Mouse (Mus musculus) layer of hippocampus, adult 18-20 months (tissue): ENCODE data around the gene Ldlrad3. TPM values are rescaled to one million over a fixed set of nuclear protein-coding genes. Genes with fewer than 3 reads are reported as not detected.

Experiments used
- DNase-seq, 2 experiments: peaks; one replicate each; pipeline ENCODE4 v3.0.0; 2022; ENCODE audit warnings: low spot score in 2 of 2
- total RNA-seq, 2 experiments: library from RNA; stranded (reverse); gene quantifications; 2 replicates each; pipeline ENCODE4 v1.2.3; 2021

Gene Ldlrad3
- total RNA-seq, 2 experiments from 2014 or later: 8.8 to 9.8 TPM

GRCm38 (mm10) chr2:101967601-101968000, 218.6 kb downstream of the Ldlrad3 start:
- DNase-seq: no peak

GRCm38 (mm10) chr2:101967152-101967551, 219.0 kb downstream of the Ldlrad3 start:
- DNase-seq: no peak

GRCm38 (mm10) chr2:101966017-101966416, 220.2 kb downstream of the Ldlrad3 start:
- no peak for DNase-seq

GRCm38 (mm10) chr2:101965515-101965914, 220.7 kb downstream of the Ldlrad3 start:
- no peak for DNase-seq

GRCm38 (mm10) chr2:101963367-101963766, 222.8 kb downstream of the Ldlrad3 start:
- no peak for DNase-seq

GRCm38 (mm10) chr2:101962349-101962748, 223.8 kb downstream of the Ldlrad3 start:
- no peak for DNase-seq

GRCm38 (mm10) chr2:101961391-101961790, 224.8 kb downstream of the Ldlrad3 start:
- DNase-seq: no peak

GRCm38 (mm10) chr2:101960658-101961057, 225.5 kb downstream of the Ldlrad3 start:
- no peak for DNase-seq

- DNase-seq: no peak
Measured at GRCm38 (mm10) chr2:101956125-101956524, 230.1 kb downstream of the Ldlrad3 start.

GRCm38 (mm10) chr2:101952951-101953361, 233.2 kb downstream of the Ldlrad3 start:
- DNase-seq: no peak

- DNase-seq: no peak
Measured at GRCm38 (mm10) chr2:101950716-101951520, 235.3 kb downstream of the Ldlrad3 start.

- no peak for DNase-seq
Measured at GRCm38 (mm10) chr2:101935006-101935405, 251.2 kb downstream of the Ldlrad3 start.

GRCm38 (mm10) chr2:101933301-101933700, 252.9 kb downstream of the Ldlrad3 start:
- DNase-seq: no peak

- DNase-seq: no peak
Measured at GRCm38 (mm10) chr2:101932169-101932936, 253.8 kb downstream of the Ldlrad3 start.

- no peak for DNase-seq
Measured at GRCm38 (mm10) chr2:101925591-101926188, 260.5 kb downstream of the Ldlrad3 start.

GRCm38 (mm10) chr2:101925183-101925582, 261.0 kb downstream of the Ldlrad3 start:
- DNase-seq: no peak

- DNase-seq: no peak
Measured at GRCm38 (mm10) chr2:101923181-101923580, 263.0 kb downstream of the Ldlrad3 start.

GRCm38 (mm10) chr2:101922302-101922701, 263.9 kb downstream of the Ldlrad3 start:
- DNase-seq: no peak

- DNase-seq: no peak
Measured at GRCm38 (mm10) chr2:101920136-101920554, 266.0 kb downstream of the Ldlrad3 start.

GRCm38 (mm10) chr2:101918518-101918917, 267.7 kb downstream of the Ldlrad3 start:
- no peak for DNase-seq

- DNase-seq: no peak
Measured at GRCm38 (mm10) chr2:101909326-101910080, 276.7 kb downstream of the Ldlrad3 start.
